Mouse (Mus musculus) left cerebral cortex, postnatal 25 days (tissue): ENCODE data around the gene Adck1. TPM values are rescaled to one million over a fixed set of nuclear protein-coding genes. Genes with fewer than 3 reads are reported as not detected.
"Not testable (repeated sequence)": the region's sequence is repeated elsewhere in the genome, so short reads cannot be mapped to it uniquely, and the experiment has no call there.

ENCODE experiments used
- DNase-seq, 2 experiments: peaks; one replicate each; pipeline ENCODE4 v3.0.0; 2022; ENCODE audit warnings: low spot score in 2 of 2, mixed read lengths in 1 of 2
- intact Hi-C: fragments of 180-260 bp; cut with DNase I; formaldehyde crosslinking; loops from one replicate; pipeline ENCODE4 v1.15.1; 2025
- total RNA-seq, 2 experiments: library from RNA; stranded (reverse); gene quantifications; 2 replicates each; pipeline ENCODE4 v1.2.3; 2021

Gene Adck1
- total RNA-seq = 10 to 100 TPM; 28.6 to 32.9 TPM

GRCm38 (mm10) chr12:88360441-88361119 lies at the start of gene Adck1:
Adck1 (plus strand) TSS chr12:88360554.
- DNase-seq = peak; percentile 96 to 97
- intact Hi-C loops = no loop called here

GRCm38 (mm10) chr12:88314556-88314955 lies 45.8 kb upstream of the Adck1 start:
- no peak for DNase-seq
- intact Hi-C loops = no loop called here

DNA sequence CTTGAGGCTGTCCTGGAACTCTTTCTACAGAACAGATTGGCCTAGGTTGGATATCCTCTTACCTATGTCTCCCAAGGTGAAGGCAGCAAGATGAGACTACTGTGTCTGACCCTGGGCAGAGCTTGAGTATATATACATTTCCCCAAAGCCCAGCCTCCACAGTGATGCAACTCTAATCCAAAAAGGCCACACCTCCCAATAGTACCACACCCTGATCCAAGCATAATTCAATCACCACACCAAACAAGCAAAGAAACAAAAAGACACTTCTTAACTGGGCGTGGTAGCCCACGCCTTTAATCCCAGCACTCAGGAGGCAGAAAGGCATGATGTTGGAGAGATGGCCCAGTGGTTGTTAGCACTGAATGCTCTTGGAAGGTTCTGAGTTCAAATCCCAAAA lies 36.4 kb upstream of the Adck1 start, which contains the start of gene Gm5039:
Gene Gm5039 (minus strand): TSS at position 101 of the 400 bp plus-strand sequence.
- intact Hi-C loops, DNase-seq: not testable (repeated sequence)

GRCm38 (mm10) chr12:88336662-88337413 lies 23.5 kb upstream of the Adck1 start:
- not testable (repeated sequence) for DNase-seq
- intact Hi-C loops = loop anchor here (5.0 to 10.0 kb wide), 2 partner anchors 222 to 295 kb away; no protein-coding TSS in a partner anchor

DNA sequence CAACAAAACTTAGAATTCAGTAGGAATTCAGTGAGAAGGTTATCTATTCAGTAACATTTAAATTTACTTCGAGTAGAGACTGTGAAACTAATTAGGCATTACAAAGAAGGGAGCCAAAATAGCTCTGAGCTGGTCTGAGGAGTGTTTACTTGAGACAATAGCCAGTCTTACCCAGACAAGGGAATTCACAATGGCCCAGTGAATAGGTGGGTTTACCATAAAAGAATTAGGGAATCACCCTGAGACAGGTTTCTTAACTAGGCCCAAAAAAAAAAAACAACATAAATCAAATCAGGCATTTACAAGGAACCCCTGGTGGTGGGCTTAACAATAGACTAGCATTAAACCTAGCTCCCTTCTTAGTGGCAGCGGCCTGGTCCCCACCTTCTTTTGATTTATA lies 19.1 kb upstream of the Adck1 start:
- intact Hi-C loops, DNase-seq: not testable (repeated sequence)

DNA sequence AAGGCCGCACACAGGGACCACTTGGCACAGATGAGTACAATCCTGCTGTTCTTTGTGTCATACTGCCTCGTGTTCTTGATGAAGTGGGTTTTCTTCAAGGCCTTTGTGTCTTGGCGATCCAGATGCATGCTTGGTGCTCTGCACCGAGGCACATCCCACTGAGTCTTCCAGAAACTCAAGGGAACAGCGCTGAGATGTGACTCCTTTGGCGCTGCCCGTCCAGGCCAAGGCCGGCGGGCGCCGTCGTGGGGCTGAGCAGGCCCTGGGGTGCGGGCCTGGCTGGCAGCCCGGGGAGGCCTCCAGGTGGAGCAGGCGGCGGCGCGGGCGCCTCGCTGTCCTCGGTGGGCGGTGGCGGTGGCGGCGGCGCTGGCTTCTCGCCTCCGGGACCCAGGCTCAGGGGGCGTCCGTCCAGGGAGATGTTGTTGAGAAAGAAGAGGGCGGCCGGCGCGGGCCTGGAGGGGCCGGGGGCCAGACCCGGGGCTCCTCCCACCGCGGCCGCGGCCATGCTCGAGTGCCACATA lies 6.1 kb upstream of the Adck1 start:
- intact Hi-C loops = no loop called here

GRCm38 (mm10) chr12:88361120-88361445 lies 729 bp downstream of the Adck1 start:
- no peak for DNase-seq
- intact Hi-C loops = no loop called here

More for the DNA sequence above, 6.1 kb upstream of the Adck1 start:
- no peak for DNase-seq

DNA sequence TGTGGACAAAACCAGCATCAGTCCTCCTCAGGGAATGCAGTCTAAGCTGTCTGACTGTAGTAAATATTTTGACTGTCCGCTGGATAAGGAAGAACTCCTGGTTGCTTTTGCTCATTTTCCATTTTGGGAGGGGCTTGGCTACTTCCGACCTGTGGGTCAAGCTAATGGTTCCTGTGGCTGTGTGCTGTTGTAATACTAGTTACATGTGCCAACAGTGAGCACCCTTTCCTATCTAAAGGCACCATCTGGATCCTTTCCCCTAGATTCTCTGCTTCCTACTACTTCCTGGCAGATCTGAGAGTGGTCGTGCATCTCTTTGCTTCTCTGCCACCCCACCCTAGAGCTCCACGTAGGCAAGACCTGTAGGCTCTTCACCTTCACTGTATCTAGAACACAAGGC lies 7.3 kb downstream of the Adck1 start:
- intact Hi-C loops = no loop called here
- DNase-seq = no peak

DNA sequence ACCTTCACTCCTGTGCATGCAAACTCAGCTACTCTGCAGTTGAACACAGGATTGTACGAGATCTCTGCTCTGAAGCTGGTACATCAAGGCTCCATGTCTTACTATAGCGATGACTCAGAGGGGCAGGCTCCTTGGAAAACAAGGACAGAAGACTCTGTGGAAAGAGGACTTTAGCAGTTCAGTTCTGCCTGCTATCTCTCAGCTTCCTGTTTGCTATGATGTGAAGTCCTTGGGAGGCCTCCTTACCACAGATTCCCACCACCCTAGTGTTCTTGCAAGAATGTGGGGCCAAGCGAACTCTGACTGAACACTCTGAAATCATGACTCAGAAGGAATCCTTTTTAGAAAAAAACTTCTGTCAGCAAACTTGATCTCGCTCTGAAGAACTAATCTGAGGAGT lies 8.3 kb downstream of the Adck1 start:
- DNase-seq = peak in 1 of 2 experiments; percentile 51
- intact Hi-C loops = no loop called here

GRCm38 (mm10) chr12:88369690-88370089 lies 9.3 kb downstream of the Adck1 start:
- DNase-seq, intact Hi-C loops: not testable (repeated sequence)

- intact Hi-C loops, DNase-seq: not testable (repeated sequence)
Measured at GRCm38 (mm10) chr12:88370321-88370720, 10.0 kb downstream of the Adck1 start.

DNA sequence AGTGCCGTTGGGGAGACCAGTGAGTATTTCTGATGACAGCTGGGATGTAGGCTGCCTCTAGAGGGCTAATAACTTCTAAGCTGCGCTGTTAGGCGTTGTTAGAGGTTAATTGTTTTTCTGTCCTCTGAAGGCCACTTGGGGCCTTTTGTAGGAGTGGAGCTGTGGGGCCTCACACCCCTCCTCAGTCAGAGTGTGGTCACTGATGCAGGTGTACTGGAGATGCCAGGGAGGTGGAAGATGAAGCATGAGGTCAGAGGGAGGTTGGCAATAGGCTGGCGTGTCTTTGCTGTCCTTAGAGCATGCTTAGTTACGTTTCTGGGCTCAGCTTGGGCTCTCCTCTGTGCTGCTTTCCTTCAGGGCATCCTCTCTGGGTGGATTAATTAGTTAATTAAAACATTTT lies 11.7 kb downstream of the Adck1 start:
- no peak for DNase-seq
- intact Hi-C loops = no loop called here

GRCm38 (mm10) chr12:88376820-88377219 lies 16.5 kb downstream of the Adck1 start:
- peak; percentile 36 to 38 for DNase-seq
- intact Hi-C loops = no loop called here

GRCm38 (mm10) chr12:88378256-88378655 lies 17.9 kb downstream of the Adck1 start:
- intact Hi-C loops = no loop called here
- DNase-seq = no peak

DNA sequence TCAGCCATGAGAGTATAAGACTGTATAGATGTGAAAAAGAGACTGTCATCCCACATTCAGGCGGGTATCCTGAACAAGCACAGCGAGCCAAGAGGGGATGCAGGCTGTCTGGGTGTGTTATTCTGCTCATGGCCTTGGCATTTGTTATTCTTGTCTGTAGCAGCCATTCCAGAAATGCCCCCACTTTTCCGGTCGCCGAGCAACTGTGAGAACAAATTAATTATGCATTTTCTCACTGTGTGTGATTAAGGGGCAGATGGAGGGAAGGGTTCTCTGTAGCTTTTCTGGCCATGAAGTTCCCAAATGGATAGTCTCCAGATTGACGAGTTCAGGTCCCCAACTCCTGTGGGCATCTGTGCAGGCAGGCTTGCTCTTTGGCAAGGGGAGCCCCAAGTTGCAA lies 28.5 kb downstream of the Adck1 start:
- intact Hi-C loops = no loop called here
- no peak for DNase-seq

GRCm38 (mm10) chr12:88398658-88399057 lies 38.3 kb downstream of the Adck1 start:
- intact Hi-C loops = no loop called here
- DNase-seq = no peak

DNA sequence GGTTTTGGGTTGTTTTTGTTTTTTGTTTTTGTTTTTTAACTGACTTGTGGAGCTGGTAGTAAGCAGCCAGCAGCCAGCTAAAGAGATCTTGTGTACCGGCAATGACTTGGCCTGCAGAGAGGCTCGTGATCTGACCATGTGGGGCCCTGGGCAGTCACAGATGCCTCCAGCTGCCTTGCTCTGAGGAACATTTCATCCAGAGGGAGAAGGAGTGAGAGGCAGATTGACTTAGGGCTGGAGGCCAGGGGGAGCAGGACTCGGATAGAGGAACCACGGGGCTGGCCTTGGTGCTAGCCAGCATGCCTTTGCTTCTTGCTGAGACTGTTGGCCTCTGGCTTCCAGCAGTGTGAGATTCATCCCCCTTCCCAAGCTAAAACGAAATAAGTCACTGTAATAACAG lies 43.2 kb downstream of the Adck1 start:
- intact Hi-C loops = loop anchor here (10.0 kb wide), 3 partner anchors 301 to 991 kb away; no protein-coding TSS in a partner anchor
- DNase-seq = no peak

DNA sequence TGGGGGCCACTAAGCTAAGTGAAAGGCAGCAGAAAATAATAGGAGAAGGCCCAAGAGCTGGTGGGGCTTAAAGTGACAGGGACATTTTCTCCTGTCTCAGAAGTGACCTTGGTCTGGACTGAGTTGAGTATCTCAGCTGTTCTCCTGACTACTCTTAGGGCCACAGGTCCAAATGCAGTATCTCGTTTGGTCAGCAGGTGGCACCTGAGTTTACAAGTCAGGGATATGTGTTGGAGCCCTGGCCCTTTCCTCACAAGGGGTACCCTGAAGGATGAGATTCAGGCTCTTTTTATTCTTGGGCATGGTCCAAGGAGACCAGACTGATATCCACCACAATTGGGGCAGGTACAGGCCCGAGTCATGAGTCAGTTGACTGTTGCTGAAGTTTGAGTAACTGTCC lies 44.8 kb downstream of the Adck1 start:
- DNase-seq = peak; percentile 74 to 80
- intact Hi-C loops = loop anchor here (2.0 to 10.0 kb wide), 5 partner anchors 176 to 990 kb away; no protein-coding TSS in a partner anchor

DNA sequence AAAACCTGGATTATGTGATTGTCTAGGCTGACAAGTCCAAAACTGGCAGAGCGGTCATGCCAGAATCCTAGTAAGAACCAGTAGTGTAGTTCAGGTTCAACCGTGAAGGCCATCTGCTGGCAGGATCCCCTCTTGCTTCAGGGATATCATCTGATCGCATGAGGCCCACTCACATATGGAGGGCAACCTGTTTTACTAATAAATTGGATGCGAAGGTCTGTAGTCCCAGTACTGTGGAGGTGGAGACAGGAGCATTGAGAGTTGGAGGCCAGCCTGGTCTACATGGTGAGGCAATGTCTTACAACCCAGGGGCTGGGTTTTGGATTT lies 47.6 kb downstream of the Adck1 start:
- no peak for DNase-seq
- intact Hi-C loops = loop anchor here (5.0 to 10.0 kb wide), 4 partner anchors 297 to 987 kb away; no protein-coding TSS in a partner anchor

- intact Hi-C loops = loop anchor here (5.0 to 10.0 kb wide), 4 partner anchors 296 to 986 kb away; no protein-coding TSS in a partner anchor
Measured at GRCm38 (mm10) chr12:88408323-88409047, 48.1 kb downstream of the Adck1 start.

More at GRCm38 (mm10) chr12:88408323-88409047, 48.1 kb downstream of the Adck1 start:
- DNase-seq = no peak
